Mouse (Mus musculus): ENCODE measurements around the gene Malsu1. TPM values are rescaled to one million over a fixed set of nuclear protein-coding genes. Genes with fewer than 3 reads are reported as not detected.

Gene Malsu1
- 39.9 to 52.0 TPM (median 48.0 TPM) in 4 replicates for total RNA-seq (2023; ENCODE audit: inconsistent age)

GRCm38 (mm10) chr6:49073304-49074116 is at the start of gene Malsu1:
Gene Malsu1 (plus strand): TSS chr6:49073795.

GRCm38 (mm10) chr6:49036275-49037267 is 37.0 kb upstream of the Malsu1 start, which contains the start of gene Gpnmb:
Gene Gpnmb (plus strand): TSS chr6:49036546.

Other genes with a start within 250 kb of the Malsu1 start
- 0.61 to 2.8 TPM (median 1.3 TPM) in 4 replicates for gene Tmem176a, start 232.9 kb upstream of the Malsu1 start, total RNA-seq (2023; ENCODE audit: inconsistent age)
- gene Tmem176b, start 232.3 kb upstream of the Malsu1 start, total RNA-seq (2023; ENCODE audit: inconsistent age): 0.58 to 4.3 TPM (median 2.2 TPM) in 4 replicates
- not detected in 4 replicates for gene Aoc1, start 200.9 kb upstream of the Malsu1 start, total RNA-seq (2023; ENCODE audit: inconsistent age)
- not detected in 4 replicates for gene 1600015I10Rik, start 143.9 kb upstream of the Malsu1 start, total RNA-seq (2023; ENCODE audit: inconsistent age)
- gene Doxl2, start 98.8 kb upstream of the Malsu1 start, total RNA-seq (2023; ENCODE audit: inconsistent age): not detected in 4 replicates
- not detected in 4 replicates for gene Svs1, start 86.9 kb upstream of the Malsu1 start, total RNA-seq (2023; ENCODE audit: inconsistent age)
- gene Gpnmb, start 37.2 kb upstream of the Malsu1 start, total RNA-seq (2023; ENCODE audit: inconsistent age): not detected in 4 replicates
- gene Igf2bp3, start 141.2 kb downstream of the Malsu1 start, total RNA-seq (2023; ENCODE audit: inconsistent age): 1.1 to 2.7 TPM (median 1.5 TPM) in 4 replicates
- gene Tra2a, start 190.2 kb downstream of the Malsu1 start, total RNA-seq (2023; ENCODE audit: inconsistent age): 211 to 223 TPM (median 214 TPM) in 4 replicates
- 2.1 to 4.2 TPM (median 2.6 TPM) in 4 replicates for gene Ccdc126, start 245.5 kb downstream of the Malsu1 start, total RNA-seq (2023; ENCODE audit: inconsistent age)

All from B cell, adult (primary cell).